Mouse (Mus musculus) bone marrow macrophage, adult 2 months (primary cell): Measurements from ENCODE around the gene Mdga2.

Experiments used
- CTCF ChIP-seq: IDR thresholded peaks from 2 replicates; pipeline ENCODE4 v1.5.1; 2012; ENCODE audit warnings: low read depth, mild to moderate bottlenecking, low read length, moderate library complexity
- POLR2A ChIP-seq: IDR thresholded peaks from 2 replicates; pipeline ENCODE4 v1.6.1; 2012; ENCODE audit warnings: mild to moderate bottlenecking, low read depth, low read length, borderline replicate concordance

DNA sequence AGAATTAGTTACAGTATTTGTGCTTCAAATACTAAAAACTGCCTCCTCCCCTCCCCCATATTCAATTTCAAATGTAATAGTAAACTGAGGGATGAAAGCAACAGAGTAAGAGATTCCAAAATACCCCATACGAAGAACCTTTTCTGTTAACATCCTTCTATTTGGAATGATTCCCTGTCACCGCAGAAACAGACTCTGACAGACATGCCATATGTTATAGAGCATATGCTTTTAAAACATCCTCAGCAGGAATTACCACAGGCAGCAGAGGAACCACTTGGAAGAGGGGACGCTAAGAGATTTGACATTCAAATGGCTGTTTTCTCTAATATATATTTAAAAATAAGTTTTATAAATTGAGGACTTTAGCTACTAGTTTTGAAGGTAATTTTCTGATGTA, 333.1 kb downstream of the Mdga2 start:
- TF ChIP-seq CTCF = no peak
- no peak for TF ChIP-seq POLR2A
